Mouse (Mus musculus): ENCODE data around the gene Dst.

DNA sequence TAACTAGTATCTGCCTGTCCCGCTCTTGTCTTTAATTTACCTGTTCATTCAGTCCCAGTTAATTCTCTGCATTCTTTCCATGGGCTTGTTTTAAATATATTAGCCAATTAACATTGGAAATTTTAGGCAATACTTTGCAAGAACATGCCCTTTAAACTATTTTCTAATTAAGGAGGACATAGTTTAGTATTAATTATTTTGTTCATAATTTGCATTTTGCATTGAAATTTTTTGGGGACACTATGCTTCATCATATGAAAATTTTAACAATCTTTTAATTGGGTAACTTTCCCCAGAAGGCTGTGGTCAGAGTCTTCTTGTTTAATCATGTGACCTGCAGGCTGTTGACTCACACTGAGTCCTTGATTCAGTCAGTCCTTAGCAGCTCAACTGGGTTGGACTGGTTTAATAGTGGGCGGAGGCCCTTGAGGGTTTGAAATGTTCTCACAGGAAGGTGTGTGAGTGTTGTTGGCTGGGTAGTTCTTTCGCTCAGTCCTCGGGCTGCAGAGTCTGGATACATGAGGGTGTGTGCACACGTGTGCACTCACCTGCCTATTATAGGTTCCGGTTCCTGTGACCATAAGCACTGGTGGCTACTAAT lies 231.9 kb downstream of the Dst start:
- TF ChIP-seq POLR2A (IDR thresholded peaks at IDR 0.05; ENCODE audit: insufficient read length, low read depth) = no peak
- peak; percentile 85 for TF ChIP-seq USF1 (IDR thresholded peaks at IDR 0.05; ENCODE audit: low read depth)
- no peak for TF ChIP-seq MYOG (IDR thresholded peaks at IDR 0.05; ENCODE audit: control insufficient read depth in 1 of 3, insufficient read depth in 1 of 3, insufficient read length in 2 of 3, low read depth in 2 of 3)
- no peak for TF ChIP-seq TCF12 (IDR thresholded peaks at IDR 0.05; ENCODE audit: insufficient read depth, poor library complexity, severe bottlenecking)
- TF ChIP-seq CEBPB (IDR thresholded peaks at IDR 0.05; ENCODE audit: insufficient read depth, poor library complexity, severe bottlenecking) = no peak
- TF ChIP-seq REST (IDR thresholded peaks at IDR 0.05; ENCODE audit: insufficient read depth, insufficient read length) = no peak

Measured in myocyte (in vitro differentiated cells).